ENCODE assay signal across 11 mouse cellular contexts in the genomic region with DNA sequence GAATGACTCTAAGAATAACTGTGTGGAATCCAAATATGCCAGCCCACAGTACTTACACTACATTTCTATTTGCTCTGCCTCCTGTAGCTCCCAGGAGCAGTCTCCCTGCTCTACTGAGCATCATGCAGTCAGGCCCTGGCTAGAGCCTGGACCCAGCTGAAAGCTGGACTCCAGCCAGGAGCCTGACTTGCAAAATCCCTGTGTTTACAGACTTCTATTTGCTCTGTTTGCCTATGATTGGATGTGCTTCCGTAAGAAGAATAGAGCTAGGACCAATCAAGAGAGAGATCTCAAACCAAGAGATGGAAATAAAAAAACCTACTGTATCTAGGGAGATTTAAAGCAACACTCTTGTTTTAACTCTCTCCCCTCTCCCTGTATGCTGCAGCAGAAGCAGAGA.
DNase-seq lines count a peak whose midpoint lies in the region.
"Had no signal": no experiment of that assay in that cellular context is flagged by ENCODE, and none has a peak within 500 bp of the region (broad histone marks: within the 10 kb centered on the region; RNA-seq: fewer than 3 reads in every experiment).

No protein-coding gene starts in this region.

- DNase-seq in adrenal gland, postnatal 10 days = peak; percentile 10
- no peak for DNase-seq in adrenal gland, postnatal 4 days (ENCODE audit: low spot score in 2 of 2)
- peak; percentile 39 for DNase-seq in left cerebral cortex, postnatal 4 days
- no peak for DNase-seq in left cerebral cortex, adult 11 months (ENCODE audit: low spot score)
- peak; percentile 3 for DNase-seq in cerebellum, adult 9-11 months
- peak; percentile 2 for DNase-seq in lung, postnatal 36 days
- no peak for DNase-seq in B cell, adult 2 months
- no peak for DNase-seq in thymus, postnatal 4 days
- DNase-seq: gastrocnemius, postnatal 10 days; kidney, postnatal 25 days; liver, embryonic 13.5 days had no signal

- intact Hi-C loops in left cerebral cortex, postnatal 4 days (cut with DNase I) = no loop called here

Comparison
In these comparisons a context has a peak if more than half of its experiments do, and no peak if none do; other contexts are left out.
1. DNase-seq: peak in adrenal gland, postnatal 10 days (single experiment), left cerebral cortex, postnatal 4 days (single experiment), cerebellum, adult 9-11 months (single experiment) and lung, postnatal 36 days (single experiment); none in adrenal gland, postnatal 4 days (0 of 2), left cerebral cortex, adult 11 months (single experiment), B cell, adult 2 months (0 of 2) and thymus, postnatal 4 days (single experiment).